Mouse (Mus musculus): ENCODE measurements around the gene Troap. TPM values are rescaled to one million over a fixed set of nuclear protein-coding genes. Genes with fewer than 3 reads are reported as not detected.
"Not testable (repeated sequence)": the region's sequence is repeated elsewhere in the genome, so short reads cannot be mapped to it uniquely, and the experiment has no call there.

Gene Troap
- polyA plus RNA-seq, 1 experiment from 2014 or later, result 19.8 TPM

GRCm38 (mm10) chr15:99045734-99046133, 28.6 kb upstream of the Troap start:
- H3K9ac ChIP-seq (replicated peaks); H3K27me3 ChIP-seq: not testable (repeated sequence)
- 76% methylated on average over 6 of the region's 6 CpGs for WGBS

GRCm38 (mm10) chr15:99049473-99050253, 24.7 kb upstream of the Troap start:
- no peak for ATAC-seq (replicated peaks)

More at GRCm38 (mm10) chr15:99045734-99046133, 28.6 kb upstream of the Troap start:
- H3K4me3 ChIP-seq; H3K27ac ChIP-seq (replicated peaks); H3K36me3 ChIP-seq; H3K9me3 ChIP-seq; ATAC-seq (replicated peaks); H3K4me2 ChIP-seq (replicated peaks): not testable (repeated sequence)
- peaks cover 12% of the 10 kb centered on the region for H3K4me1 ChIP-seq

DNA sequence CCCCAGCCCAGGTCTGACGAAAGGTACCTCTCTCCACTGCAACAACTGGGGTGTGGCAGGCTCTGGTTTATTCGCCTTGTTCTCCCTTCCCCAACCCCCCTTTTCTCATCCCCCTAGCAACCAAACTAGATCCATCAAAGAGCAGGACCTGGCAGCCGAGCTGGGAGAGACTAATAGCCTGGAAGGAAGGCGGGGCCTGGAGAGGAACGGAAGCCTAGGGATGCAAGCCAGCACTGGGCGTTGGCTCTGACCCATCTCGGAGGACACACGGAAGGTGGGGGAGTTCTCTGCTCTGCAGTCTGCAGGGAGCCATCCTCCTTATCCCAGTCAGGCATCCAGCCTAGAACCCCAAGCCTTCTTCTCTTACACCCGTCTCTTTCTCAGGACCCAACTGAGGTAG, 21.0 kb upstream of the Troap start:
- H3K4me3 ChIP-seq, result no peak overlapping the region
- H3K4me1 ChIP-seq, result peaks cover 34% of the 10 kb centered on the region
- 8% methylated on average over 9 of the region's 9 CpGs for WGBS
- no peak overlapping the region for H3K27ac ChIP-seq (replicated peaks)
- H3K36me3 ChIP-seq, result no peaks in the 10 kb centered on the region
- peaks cover 58% of the 10 kb centered on the region for H3K27me3 ChIP-seq
- H3K4me2 ChIP-seq (replicated peaks), result no peak overlapping the region
- no peaks in the 10 kb centered on the region for H3K9me3 ChIP-seq
- ATAC-seq (replicated peaks), result no peak
- no peak overlapping the region for H3K9ac ChIP-seq (replicated peaks)

More at GRCm38 (mm10) chr15:99049473-99050253, 24.7 kb upstream of the Troap start:
- no peak overlapping the region for H3K9ac ChIP-seq (replicated peaks)
- no peaks in the 10 kb centered on the region for H3K36me3 ChIP-seq
- no peak overlapping the region for H3K27ac ChIP-seq (replicated peaks)
- peaks cover 11% of the 10 kb centered on the region; the same call in 1 of the 2 replicates for H3K4me1 ChIP-seq
- peaks cover 22% of the 10 kb centered on the region for H3K27me3 ChIP-seq
- no peak overlapping the region for H3K4me2 ChIP-seq (replicated peaks)
- H3K4me3 ChIP-seq, result no peak overlapping the region
- no peaks in the 10 kb centered on the region for H3K9me3 ChIP-seq
- WGBS, result 30% methylated on average over 13 of the region's 13 CpGs

DNA sequence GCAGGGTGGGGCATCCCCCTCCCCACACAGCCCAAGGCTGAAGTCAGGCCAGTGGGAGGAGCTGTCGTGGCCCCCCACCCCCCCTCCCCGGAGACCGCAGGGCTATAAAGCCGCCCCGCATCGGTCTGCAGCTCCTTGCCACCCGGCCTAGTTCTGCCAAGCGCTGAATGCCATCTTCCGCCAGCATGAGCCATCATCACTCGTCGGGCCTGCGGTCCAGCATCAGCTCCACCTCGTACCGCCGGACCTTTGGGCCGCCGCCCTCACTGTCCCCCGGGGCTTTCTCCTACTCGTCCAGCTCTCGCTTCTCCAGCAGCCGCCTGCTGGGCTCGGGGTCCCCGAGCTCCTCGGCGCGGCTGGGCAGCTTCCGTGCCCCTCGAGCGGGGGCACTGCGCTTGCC, 19.3 kb upstream of the Troap start, which contains the start of gene Prph:
Gene Prph, plus strand, starts transcription at position 135 of the 400 bp plus-strand sequence.
- Histone ChIP-seq H3K9ac (replicated peaks) (peak within 1 kb of the TSS; percentile 37; the same call in 1 of the 2 replicates), H3K4me2 (replicated peaks) (peak within 1 kb of the TSS; percentile 68)

GRCm38 (mm10) chr15:99055511-99055961, 18.8 kb upstream of the Troap start:
- WGBS, result under 1% methylated on average over 37 of the region's 37 CpGs
- Histone ChIP-seq H3K4me1 (peaks cover 32% of the 10 kb centered on the region), H3K4me2 (replicated peaks) (peak overlapping the region; percentile 68), H3K9ac (replicated peaks) (peak overlapping the region; percentile 37; the same call in 1 of the 2 replicates), H3K9me3 (no peaks in the 10 kb centered on the region), H3K27ac (replicated peaks) (no peak overlapping the region), H3K27me3 (peaks cover 65% of the 10 kb centered on the region), H3K4me3 (peak overlapping the region; percentile 37), H3K36me3 (no peaks in the 10 kb centered on the region)
- peak; percentile 63 for ATAC-seq (replicated peaks)

More for the DNA sequence above, 19.3 kb upstream of the Troap start, which contains the start of gene Prph:
- Histone ChIP-seq H3K27ac (replicated peaks) (no peak within 1 kb of the TSS), H3K4me1 (peaks cover 32% of the 10 kb centered on the region), H3K4me3 (peak within 1 kb of the TSS; percentile 37), H3K27me3 (peaks cover 68% of the 10 kb centered on the region), H3K36me3 (no peaks in the 10 kb centered on the region), H3K9me3 (no peaks in the 10 kb centered on the region)
- ATAC-seq (replicated peaks), result no peak
- 3% methylated on average over 28 of the region's 30 CpGs for WGBS

- Histone ChIP-seq H3K36me3 (no peaks in the 10 kb centered on the region), H3K4me2 (replicated peaks) (peak overlapping the region; percentile 68), H3K9ac (replicated peaks) (no peak overlapping the region), H3K27me3 (peaks cover 64% of the 10 kb centered on the region), H3K27ac (replicated peaks) (no peak overlapping the region), H3K4me3 (peak overlapping the region; percentile 37), H3K9me3 (no peaks in the 10 kb centered on the region), H3K4me1 (peaks cover 32% of the 10 kb centered on the region)
- ATAC-seq (replicated peaks), result no peak
- WGBS, result 5% methylated on average over 14 of the region's 14 CpGs
Observed at GRCm38 (mm10) chr15:99056332-99056731, 18.0 kb upstream of the Troap start.

DNA sequence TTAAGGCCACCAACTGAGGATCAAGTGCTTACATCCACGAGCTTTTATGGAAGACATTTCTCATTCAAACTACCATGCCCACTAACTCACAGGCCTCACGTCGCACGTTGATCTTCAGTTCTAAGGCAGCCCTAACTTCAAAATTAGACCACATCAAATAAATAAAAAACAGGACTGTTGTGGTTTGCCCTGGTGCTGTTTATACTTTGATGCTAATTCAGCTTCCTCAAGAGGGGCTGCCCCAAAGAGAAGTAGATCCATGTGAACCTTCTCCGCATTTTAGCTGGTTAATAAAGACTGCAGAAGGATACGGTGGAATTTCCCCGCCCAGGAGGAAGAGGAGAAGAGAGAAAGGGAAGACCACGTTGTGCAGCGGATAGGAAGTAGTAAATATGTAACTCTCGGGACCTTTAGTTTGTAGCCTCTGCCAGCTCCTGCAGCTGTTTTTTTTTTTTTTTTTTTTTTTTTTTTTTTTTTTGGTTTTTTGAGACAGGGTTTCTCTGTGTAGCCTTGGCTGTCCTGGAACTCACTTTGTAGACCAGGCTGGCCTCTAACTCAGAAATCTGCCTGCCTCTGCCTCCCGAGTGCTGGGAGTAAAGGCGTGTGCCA, 8.7 kb upstream of the Troap start:
- H3K27me3 ChIP-seq, result 0 out of 2 replicates have a peak, but pooled peaks cover 3% of the 10 kb centered on the region
- no peak for ATAC-seq (replicated peaks)
- H3K9ac ChIP-seq (replicated peaks), result no peak overlapping the region
- H3K4me3 ChIP-seq, result no peak overlapping the region
- H3K4me1 ChIP-seq, result no peaks in the 10 kb centered on the region
- no peak overlapping the region for H3K27ac ChIP-seq (replicated peaks)
- H3K36me3 ChIP-seq, result no peaks in the 10 kb centered on the region
- H3K9me3 ChIP-seq, result no peaks in the 10 kb centered on the region
- no peak overlapping the region for H3K4me2 ChIP-seq (replicated peaks)
- 85% methylated on average over 12 of the region's 12 CpGs for WGBS

DNA sequence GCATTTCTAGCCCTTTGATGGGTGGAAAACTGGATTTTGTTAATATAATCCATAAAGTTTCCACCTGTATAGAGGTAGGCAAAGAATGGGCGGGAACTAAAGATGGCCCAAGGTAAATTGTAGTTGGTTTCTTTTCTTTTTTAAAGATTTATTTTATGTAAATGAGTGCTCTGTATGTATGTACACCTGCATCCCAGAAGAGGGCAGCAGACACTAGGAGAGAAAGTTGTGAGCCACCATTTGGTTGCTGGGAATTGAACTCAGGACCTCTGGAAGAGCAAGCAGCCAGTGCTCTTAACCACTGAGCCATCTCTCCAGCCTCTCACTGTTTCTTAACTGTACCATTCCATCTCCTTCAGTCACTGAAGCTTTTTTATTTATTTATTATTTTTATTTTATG, 2.4 kb upstream of the Troap start:
- peaks cover 16% of the 10 kb centered on the region for H3K4me1 ChIP-seq
- ATAC-seq (replicated peaks), result no peak
- H3K27ac ChIP-seq (replicated peaks), result no peak overlapping the region
- WGBS, result 81% methylated on average over 1 of the region's 1 CpGs
- no peaks in the 10 kb centered on the region for H3K9me3 ChIP-seq
- H3K36me3 ChIP-seq, result no peaks in the 10 kb centered on the region
- H3K27me3 ChIP-seq, result no peaks in the 10 kb centered on the region
- H3K4me3 ChIP-seq, result no peak overlapping the region
- no peak overlapping the region for H3K4me2 ChIP-seq (replicated peaks)
- H3K9ac ChIP-seq (replicated peaks), result no peak overlapping the region

DNA sequence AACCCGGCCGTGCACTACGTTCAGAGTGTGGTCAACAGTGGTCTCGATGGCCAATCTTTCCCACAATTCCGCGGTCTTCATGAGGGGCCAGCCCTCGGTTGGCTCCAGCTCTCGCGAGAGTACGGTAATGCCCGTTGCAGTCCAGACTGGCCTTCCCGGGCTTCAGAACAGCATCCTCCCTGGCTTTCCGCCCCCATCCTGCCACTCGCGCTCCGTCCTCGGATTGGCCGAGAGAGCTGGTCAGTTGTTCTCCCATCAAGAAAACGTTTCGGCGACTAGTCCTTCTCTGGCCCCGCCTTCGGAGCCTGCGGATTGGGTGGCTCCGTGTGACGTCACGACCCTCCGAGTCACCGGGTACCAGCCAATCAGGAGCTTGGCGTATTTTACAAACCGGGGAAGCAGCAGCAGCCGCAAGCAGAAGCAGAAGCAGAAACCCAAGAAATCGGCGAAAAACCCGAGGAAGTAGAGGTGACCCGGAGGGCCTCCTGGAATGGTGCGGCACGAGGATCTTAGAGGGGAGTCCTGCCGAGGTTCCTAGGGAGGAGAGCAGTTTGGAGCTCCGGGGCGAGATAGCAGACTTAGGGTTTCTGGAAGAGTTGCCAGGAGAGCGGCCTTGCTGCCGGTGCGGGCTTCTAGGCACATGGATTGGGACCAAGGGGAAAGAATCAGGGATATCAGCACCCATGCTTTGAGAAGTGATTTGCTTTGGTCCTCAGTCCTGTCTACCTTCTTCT, 392 bp downstream of the Troap start:
- WGBS, result under 1% methylated on average over 44 of the region's 44 CpGs
- ATAC-seq (replicated peaks), result peak; percentile 99
- peak overlapping the region; percentile 96 for H3K27ac ChIP-seq (replicated peaks)
- peak overlapping the region; percentile 51 for H3K4me3 ChIP-seq
- H3K4me1 ChIP-seq, result peaks cover 20% of the 10 kb centered on the region
- H3K4me2 ChIP-seq (replicated peaks), result peak overlapping the region; percentile 92
- H3K9me3 ChIP-seq, result no peaks in the 10 kb centered on the region
- H3K36me3 ChIP-seq, result no peaks in the 10 kb centered on the region
- H3K9ac ChIP-seq (replicated peaks), result peak overlapping the region; percentile 81
- no peaks in the 10 kb centered on the region for H3K27me3 ChIP-seq

DNA sequence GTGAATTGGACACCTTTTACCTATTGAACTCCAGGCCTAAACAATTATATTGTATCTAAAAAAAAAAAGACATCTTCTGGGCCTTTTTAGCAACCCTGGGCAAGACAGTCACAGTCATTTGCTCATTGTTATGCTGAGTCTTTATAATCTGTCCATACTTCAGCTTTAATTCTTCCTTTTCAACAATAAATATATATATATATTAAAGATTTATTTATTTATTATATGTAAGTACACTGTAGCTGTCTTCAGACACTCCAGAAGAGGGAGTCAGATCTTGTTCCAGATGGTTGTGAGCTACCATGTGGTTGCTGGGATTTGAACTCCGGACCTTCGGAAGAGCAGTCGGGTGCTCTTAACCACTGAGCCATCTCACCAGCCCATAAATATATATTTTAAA, 1.6 kb downstream of the Troap start:
- Histone ChIP-seq H3K4me1 (peaks cover 20% of the 10 kb centered on the region), H3K4me2 (replicated peaks) (peak overlapping the region; percentile 92)
- H3K4me3 ChIP-seq; H3K36me3 ChIP-seq; H3K9ac ChIP-seq (replicated peaks); ATAC-seq (replicated peaks); H3K27ac ChIP-seq (replicated peaks); H3K9me3 ChIP-seq; H3K27me3 ChIP-seq: not testable (repeated sequence)
- 94% methylated on average over 3 of the region's 3 CpGs for WGBS

GRCm38 (mm10) chr15:99078181-99078910, 4.0 kb downstream of the Troap start:
- Histone ChIP-seq H3K27me3 (no peaks in the 10 kb centered on the region), H3K27ac (replicated peaks) (no peak overlapping the region), H3K4me2 (replicated peaks) (no peak overlapping the region), H3K9me3 (no peaks in the 10 kb centered on the region), H3K4me3 (no peak overlapping the region), H3K9ac (replicated peaks) (no peak overlapping the region), H3K4me1 (peaks cover 20% of the 10 kb centered on the region), H3K36me3 (0 out of 2 replicates have a peak, but pooled peaks cover 3% of the 10 kb centered on the region)
- ATAC-seq (replicated peaks), result no peak
- WGBS, result 81% methylated on average over 15 of the region's 15 CpGs
